Mouse (Mus musculus) olfactory bulb, adult 2 months (tissue): Measurements from ENCODE around the gene Abhd16a.

Experiments
- CTCF ChIP-seq: fragments of 200-500 bp; IDR thresholded peaks from 2 replicates; pipeline ENCODE4 v1.5.1; 2012; ENCODE audit warnings: low read depth, mild to moderate bottlenecking, low read length, moderate library complexity; ENCODE audit not compliant: insufficient read depth
- POLR2A ChIP-seq: fragments of 200-500 bp; IDR thresholded peaks from 2 replicates; pipeline ENCODE4 v1.6.1; 2012; ENCODE audit warnings: mild to moderate bottlenecking, low read depth, low read length, moderate library complexity; ENCODE audit not compliant: insufficient read depth

DNA sequence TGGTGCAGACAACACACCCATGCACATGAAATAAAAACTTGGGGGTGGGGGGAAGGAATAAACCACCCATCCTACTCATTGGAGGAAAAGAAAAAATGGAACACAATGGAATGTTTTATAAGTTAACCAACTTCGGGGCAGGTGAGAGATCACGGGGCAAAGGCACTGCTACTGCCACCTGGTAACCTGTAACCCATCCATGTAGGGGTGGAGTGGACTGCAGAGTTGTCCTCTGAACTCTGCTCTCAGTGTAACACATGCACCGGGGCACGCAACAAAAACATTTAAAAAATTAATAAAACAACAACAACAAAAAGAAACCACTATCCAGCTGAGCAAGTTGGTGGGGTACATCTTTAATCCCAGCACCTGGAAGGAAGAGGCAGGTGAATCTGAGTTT lies 63.1 kb downstream of the Abhd16a start:
- no peak for TF ChIP-seq POLR2A
- TF ChIP-seq CTCF = no peak
